Mouse (Mus musculus): Measurements from ENCODE around the gene Olfr1061. TPM values are rescaled to one million over a fixed set of nuclear protein-coding genes. Genes with fewer than 3 reads are reported as not detected.
"Not testable (repeated sequence)": the region's sequence is repeated elsewhere in the genome, so short reads cannot be mapped to it uniquely, and the experiment has no call there.

Gene Olfr1061
- polyA plus RNA-seq, 2 experiments: not detected

DNA sequence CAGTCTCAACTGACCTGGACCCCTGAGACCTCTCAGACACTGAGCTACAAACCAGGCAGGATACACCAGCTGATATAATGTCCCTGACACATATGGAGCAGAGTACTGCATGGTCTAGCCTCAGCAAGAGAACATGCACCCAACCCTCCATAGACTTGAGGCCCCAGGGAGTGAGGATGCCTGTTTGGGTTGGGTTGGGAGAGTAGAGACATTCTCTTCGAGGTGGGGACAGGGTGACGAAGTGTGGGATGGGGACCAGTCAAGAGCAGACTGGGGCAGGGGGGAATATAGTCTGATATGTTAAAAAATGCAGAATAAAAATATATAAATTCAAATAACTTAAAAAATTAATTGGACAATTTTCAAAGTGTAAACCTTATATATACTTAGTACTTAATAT, 18.7 kb downstream of the Olfr1061 start:
- Histone ChIP-seq H3K27me3 (ENCODE audit: control insufficient read depth, insufficient read depth, low read length) (no peaks in the 10 kb centered on the region), H3K4me2 (replicated peaks; ENCODE audit: low read depth, low read length, severe bottlenecking) (no peak overlapping the region), H3K9me3 (ENCODE audit: control insufficient read depth, low read length) (no peaks in the 10 kb centered on the region), H3K4me3 (replicated peaks; ENCODE audit: low read length) (no peak overlapping the region), H3K4me1 (ENCODE audit: control insufficient read depth, insufficient read depth, low read length) (no peaks in the 10 kb centered on the region), H3K36me3 (ENCODE audit: control insufficient read depth, insufficient read depth, low read length) (no peaks in the 10 kb centered on the region), H3K27ac (replicated peaks; ENCODE audit: low read depth, low read length) (no peak overlapping the region), H3K9ac (ENCODE audit: low read depth, low read length, severe bottlenecking) (no peak overlapping the region)
- 84% methylated on average over 2 of the region's 2 CpGs for WGBS
- no peak for TF ChIP-seq POLR2A (IDR thresholded peaks at IDR 0.05; ENCODE audit: borderline replicate concordance, extremely low read depth, insufficient read depth, insufficient read length)
- DNase-seq (ENCODE audit: low spot score) (no peak), ATAC-seq (ENCODE audit: low FRiP score, low read depth) (no peak)

DNA sequence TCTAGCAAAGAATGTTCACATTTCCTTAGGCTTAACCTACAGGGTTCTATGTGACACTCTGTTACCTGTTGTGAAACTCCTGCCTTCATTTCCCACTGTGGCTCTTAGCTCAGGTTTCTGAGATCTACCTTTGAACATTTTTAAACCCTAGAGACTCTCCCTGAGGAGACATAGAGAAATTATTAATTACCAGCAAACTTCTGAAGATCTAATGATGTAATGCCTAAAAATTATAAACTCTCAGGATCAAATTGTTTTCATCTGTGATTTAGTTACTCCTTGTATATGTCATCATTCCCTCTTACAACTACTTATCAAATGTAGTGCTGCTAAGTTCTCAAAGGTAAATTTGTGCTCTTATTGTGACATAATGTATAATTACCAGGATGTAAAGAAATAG, 25.4 kb downstream of the Olfr1061 start, which contains the start of gene Olfr1058:
Olfr1058 (minus strand) TSS at position 101 of the 400 bp plus-strand sequence.
- not testable (repeated sequence) for H3K36me3 ChIP-seq (ENCODE audit: control insufficient read depth, insufficient read depth, low read length); ATAC-seq (ENCODE audit: low FRiP score, low read depth); H3K9ac ChIP-seq (ENCODE audit: low read depth, low read length, severe bottlenecking); H3K9me3 ChIP-seq (ENCODE audit: control insufficient read depth, low read length); H3K4me2 ChIP-seq (replicated peaks; ENCODE audit: low read depth, low read length, severe bottlenecking); H3K4me1 ChIP-seq (ENCODE audit: control insufficient read depth, insufficient read depth, low read length); H3K27me3 ChIP-seq (ENCODE audit: control insufficient read depth, insufficient read depth, low read length); H3K4me3 ChIP-seq (replicated peaks; ENCODE audit: low read length); DNase-seq (ENCODE audit: low spot score); H3K27ac ChIP-seq (replicated peaks; ENCODE audit: low read depth, low read length)

DNA sequence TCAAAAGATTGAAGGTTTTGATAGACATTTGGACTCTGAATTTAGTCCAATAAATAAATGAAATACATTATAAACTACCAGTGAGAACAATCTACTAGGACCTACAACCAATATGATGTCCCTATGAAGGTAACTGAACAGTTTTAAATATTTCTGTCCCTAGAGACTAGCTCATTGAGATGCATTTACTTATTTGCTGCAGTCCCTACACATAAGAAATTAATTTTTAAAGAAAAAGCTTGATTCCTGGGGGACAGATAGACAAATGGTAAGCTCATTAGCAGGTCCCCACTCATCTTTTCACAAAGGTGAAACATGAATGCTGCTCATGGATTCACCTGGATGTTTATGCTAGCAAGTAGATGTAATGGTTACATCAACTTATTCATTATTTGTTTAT, 35.6 kb downstream of the Olfr1061 start, which contains the start of gene Olfr1057:
Olfr1057 (minus strand) TSS at position 101 of the 400 bp plus-strand sequence.
- Histone ChIP-seq H3K9me3 (ENCODE audit: control insufficient read depth, low read length) (no peaks in the 10 kb centered on the region), H3K27me3 (ENCODE audit: control insufficient read depth, insufficient read depth, low read length) (no peaks in the 10 kb centered on the region), H3K27ac (replicated peaks; ENCODE audit: low read depth, low read length) (no peak within 1 kb of the TSS), H3K4me2 (replicated peaks; ENCODE audit: low read depth, low read length, severe bottlenecking) (no peak within 1 kb of the TSS), H3K4me1 (ENCODE audit: control insufficient read depth, insufficient read depth, low read length) (no peaks in the 10 kb centered on the region), H3K4me3 (replicated peaks; ENCODE audit: low read length) (no peak within 1 kb of the TSS), H3K9ac (ENCODE audit: low read depth, low read length, severe bottlenecking) (no peak within 1 kb of the TSS), H3K36me3 (ENCODE audit: control insufficient read depth, insufficient read depth, low read length) (no peaks in the 10 kb centered on the region)
- ATAC-seq (ENCODE audit: low FRiP score, low read depth) (no peak), DNase-seq (ENCODE audit: low spot score) (no peak)
- no peak for TF ChIP-seq POLR2A (IDR thresholded peaks at IDR 0.05; ENCODE audit: borderline replicate concordance, extremely low read depth, insufficient read depth, insufficient read length)

DNA sequence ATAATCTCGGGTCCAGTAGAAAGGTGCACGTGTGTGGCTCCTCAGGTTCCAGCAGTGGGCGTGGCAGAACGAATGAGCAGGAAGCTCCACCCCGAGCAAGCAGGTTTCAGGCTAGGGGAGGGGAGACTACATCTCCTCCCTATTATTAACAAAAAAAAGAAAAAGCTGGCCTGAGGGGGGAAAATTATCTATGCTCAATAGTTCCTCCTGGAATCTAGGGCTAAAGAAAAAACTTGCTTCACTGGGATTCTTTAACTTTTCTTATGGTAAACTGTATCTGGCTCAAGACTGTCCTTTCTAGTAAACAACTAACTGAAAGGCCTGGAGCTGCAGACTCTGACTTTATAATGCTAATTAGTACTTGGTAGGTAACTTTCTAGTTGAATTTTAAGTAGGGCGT, 47.5 kb downstream of the Olfr1061 start:
- H3K36me3 ChIP-seq (ENCODE audit: control insufficient read depth, insufficient read depth, low read length); H3K4me1 ChIP-seq (ENCODE audit: control insufficient read depth, insufficient read depth, low read length); H3K27me3 ChIP-seq (ENCODE audit: control insufficient read depth, insufficient read depth, low read length); H3K4me2 ChIP-seq (replicated peaks; ENCODE audit: low read depth, low read length, severe bottlenecking); H3K9ac ChIP-seq (ENCODE audit: low read depth, low read length, severe bottlenecking); H3K27ac ChIP-seq (replicated peaks; ENCODE audit: low read depth, low read length); DNase-seq (ENCODE audit: low spot score); ATAC-seq (ENCODE audit: low FRiP score, low read depth); H3K4me3 ChIP-seq (replicated peaks; ENCODE audit: low read length); H3K9me3 ChIP-seq (ENCODE audit: control insufficient read depth, low read length): not testable (repeated sequence)
- 33% methylated on average over 1 of the region's 6 CpGs for WGBS

Other genes starting within 250 kb of the Olfr1061 start
- not detected in 2 replicates for gene Olfr1043, start 246.5 kb downstream of the Olfr1061 start, polyA plus RNA-seq (2012; rRNA removed)
- gene Olfr1043, start 246.5 kb downstream of the Olfr1061 start, polyA plus RNA-seq (2014; fragmentation: Nextera tagmentation; extraction: Ambion mirVana): not detected in 2 replicates
- not detected in 2 replicates for gene Olfr1044, start 236.2 kb downstream of the Olfr1061 start, polyA plus RNA-seq (2012; rRNA removed)
- gene Olfr1044, start 236.2 kb downstream of the Olfr1061 start, polyA plus RNA-seq (2014; fragmentation: Nextera tagmentation; extraction: Ambion mirVana): not detected in 2 replicates
- not detected in 2 replicates for gene Olfr52, start 228.4 kb downstream of the Olfr1061 start, polyA plus RNA-seq (2012; rRNA removed)
- gene Olfr52, start 228.4 kb downstream of the Olfr1061 start, polyA plus RNA-seq (2014; fragmentation: Nextera tagmentation; extraction: Ambion mirVana): not detected in 2 replicates
- not detected in 2 replicates for gene Olfr1045, start 211.0 kb downstream of the Olfr1061 start, polyA plus RNA-seq (2012; rRNA removed)
- not detected in 2 replicates for gene Olfr1045, start 211.0 kb downstream of the Olfr1061 start, polyA plus RNA-seq (2014; fragmentation: Nextera tagmentation; extraction: Ambion mirVana)
- gene Olfr1046, start 194.7 kb downstream of the Olfr1061 start, polyA plus RNA-seq (2012; rRNA removed): not detected in 2 replicates
- not detected in 2 replicates for gene Olfr1046, start 194.7 kb downstream of the Olfr1061 start, polyA plus RNA-seq (2014; fragmentation: Nextera tagmentation; extraction: Ambion mirVana)
- not detected in 2 replicates for gene Olfr1047, start 182.6 kb downstream of the Olfr1061 start, polyA plus RNA-seq (2012; rRNA removed)
- gene Olfr1047, start 182.6 kb downstream of the Olfr1061 start, polyA plus RNA-seq (2014; fragmentation: Nextera tagmentation; extraction: Ambion mirVana): not detected in 2 replicates
- gene Olfr1048, start 173.8 kb downstream of the Olfr1061 start, polyA plus RNA-seq (2012; rRNA removed): not detected in 2 replicates
- not detected in 2 replicates for gene Olfr1048, start 173.8 kb downstream of the Olfr1061 start, polyA plus RNA-seq (2014; fragmentation: Nextera tagmentation; extraction: Ambion mirVana)
- gene Olfr1049, start 155.7 kb downstream of the Olfr1061 start, polyA plus RNA-seq (2012; rRNA removed): not detected in 2 replicates
- gene Olfr1049, start 155.7 kb downstream of the Olfr1061 start, polyA plus RNA-seq (2014; fragmentation: Nextera tagmentation; extraction: Ambion mirVana): not detected in 2 replicates
- gene Olfr1051, start 135.0 kb downstream of the Olfr1061 start, polyA plus RNA-seq (2012; rRNA removed): not detected in 2 replicates
- not detected in 2 replicates for gene Olfr1051, start 135.0 kb downstream of the Olfr1061 start, polyA plus RNA-seq (2014; fragmentation: Nextera tagmentation; extraction: Ambion mirVana)
- gene Olfr1052, start 121.6 kb downstream of the Olfr1061 start, polyA plus RNA-seq (2012; rRNA removed): not detected in 2 replicates
- not detected in 2 replicates for gene Olfr1052, start 121.6 kb downstream of the Olfr1061 start, polyA plus RNA-seq (2014; fragmentation: Nextera tagmentation; extraction: Ambion mirVana)
- not detected in 2 replicates for gene Olfr1053, start 98.8 kb downstream of the Olfr1061 start, polyA plus RNA-seq (2012; rRNA removed)
- not detected in 2 replicates for gene Olfr1053, start 98.8 kb downstream of the Olfr1061 start, polyA plus RNA-seq (2014; fragmentation: Nextera tagmentation; extraction: Ambion mirVana)
- not detected in 2 replicates for gene Olfr1054, start 78.6 kb downstream of the Olfr1061 start, polyA plus RNA-seq (2012; rRNA removed)
- not detected in 2 replicates for gene Olfr1054, start 78.6 kb downstream of the Olfr1061 start, polyA plus RNA-seq (2014; fragmentation: Nextera tagmentation; extraction: Ambion mirVana)
- gene Olfr1055, start 63.8 kb downstream of the Olfr1061 start, polyA plus RNA-seq (2012; rRNA removed): not detected in 2 replicates
- not detected in 2 replicates for gene Olfr1055, start 63.8 kb downstream of the Olfr1061 start, polyA plus RNA-seq (2014; fragmentation: Nextera tagmentation; extraction: Ambion mirVana)
- gene Olfr1056, start 51.6 kb downstream of the Olfr1061 start, polyA plus RNA-seq (2012; rRNA removed): not detected in 2 replicates
- not detected in 2 replicates for gene Olfr1056, start 51.6 kb downstream of the Olfr1061 start, polyA plus RNA-seq (2014; fragmentation: Nextera tagmentation; extraction: Ambion mirVana)
- not detected in 2 replicates for gene Olfr1057, start 35.7 kb downstream of the Olfr1061 start, polyA plus RNA-seq (2012; rRNA removed)
- gene Olfr1057, start 35.7 kb downstream of the Olfr1061 start, polyA plus RNA-seq (2014; fragmentation: Nextera tagmentation; extraction: Ambion mirVana): not detected in 2 replicates
- gene Olfr1058, start 25.5 kb downstream of the Olfr1061 start, polyA plus RNA-seq (2012; rRNA removed): not detected in 2 replicates
- not detected in 2 replicates for gene Olfr1058, start 25.5 kb downstream of the Olfr1061 start, polyA plus RNA-seq (2014; fragmentation: Nextera tagmentation; extraction: Ambion mirVana)
- gene Olfr1062, start 12.7 kb upstream of the Olfr1061 start, polyA plus RNA-seq (2012; rRNA removed): not detected in 2 replicates
- not detected in 2 replicates for gene Olfr1062, start 12.7 kb upstream of the Olfr1061 start, polyA plus RNA-seq (2014; fragmentation: Nextera tagmentation; extraction: Ambion mirVana)
- gene Olfr1065, start 36.5 kb upstream of the Olfr1061 start, polyA plus RNA-seq (2012; rRNA removed): not detected in 2 replicates
- not detected in 2 replicates for gene Olfr1065, start 36.5 kb upstream of the Olfr1061 start, polyA plus RNA-seq (2014; fragmentation: Nextera tagmentation; extraction: Ambion mirVana)
- gene Olfr1066, start 42.2 kb upstream of the Olfr1061 start, polyA plus RNA-seq (2012; rRNA removed): not detected in 2 replicates
- gene Olfr1066, start 42.2 kb upstream of the Olfr1061 start, polyA plus RNA-seq (2014; fragmentation: Nextera tagmentation; extraction: Ambion mirVana): not detected in 2 replicates
- gene Olfr228, start 73.3 kb upstream of the Olfr1061 start, polyA plus RNA-seq (2012; rRNA removed): not detected in 2 replicates
- not detected in 2 replicates for gene Olfr228, start 73.3 kb upstream of the Olfr1061 start, polyA plus RNA-seq (2014; fragmentation: Nextera tagmentation; extraction: Ambion mirVana)
- not detected in 2 replicates for gene Olfr1076, start 94.4 kb upstream of the Olfr1061 start, polyA plus RNA-seq (2012; rRNA removed)
- not detected in 2 replicates for gene Olfr1076, start 94.4 kb upstream of the Olfr1061 start, polyA plus RNA-seq (2014; fragmentation: Nextera tagmentation; extraction: Ambion mirVana)
- gene Olfr1079, start 128.4 kb upstream of the Olfr1061 start, polyA plus RNA-seq (2012; rRNA removed): not detected in 2 replicates
- not detected in 2 replicates for gene Olfr1079, start 128.4 kb upstream of the Olfr1061 start, polyA plus RNA-seq (2014; fragmentation: Nextera tagmentation; extraction: Ambion mirVana)
- gene Olfr1080, start 144.2 kb upstream of the Olfr1061 start, polyA plus RNA-seq (2012; rRNA removed): not detected in 2 replicates
- not detected in 2 replicates for gene Olfr1080, start 144.2 kb upstream of the Olfr1061 start, polyA plus RNA-seq (2014; fragmentation: Nextera tagmentation; extraction: Ambion mirVana)
- gene Olfr1082, start 184.9 kb upstream of the Olfr1061 start, polyA plus RNA-seq (2012; rRNA removed): not detected in 2 replicates
- gene Olfr1082, start 184.9 kb upstream of the Olfr1061 start, polyA plus RNA-seq (2014; fragmentation: Nextera tagmentation; extraction: Ambion mirVana): not detected in 2 replicates
- gene Olfr1084, start 225.7 kb upstream of the Olfr1061 start, polyA plus RNA-seq (2012; rRNA removed): not detected in 2 replicates
- not detected in 2 replicates for gene Olfr1084, start 225.7 kb upstream of the Olfr1061 start, polyA plus RNA-seq (2014; fragmentation: Nextera tagmentation; extraction: Ambion mirVana)
- not detected in 2 replicates for gene Olfr1085, start 248.0 kb upstream of the Olfr1061 start, polyA plus RNA-seq (2012; rRNA removed)
- gene Olfr1085, start 248.0 kb upstream of the Olfr1061 start, polyA plus RNA-seq (2014; fragmentation: Nextera tagmentation; extraction: Ambion mirVana): not detected in 2 replicates